Comparison of ENCODE assay signal across 13 mouse cellular contexts in the genomic region with DNA sequence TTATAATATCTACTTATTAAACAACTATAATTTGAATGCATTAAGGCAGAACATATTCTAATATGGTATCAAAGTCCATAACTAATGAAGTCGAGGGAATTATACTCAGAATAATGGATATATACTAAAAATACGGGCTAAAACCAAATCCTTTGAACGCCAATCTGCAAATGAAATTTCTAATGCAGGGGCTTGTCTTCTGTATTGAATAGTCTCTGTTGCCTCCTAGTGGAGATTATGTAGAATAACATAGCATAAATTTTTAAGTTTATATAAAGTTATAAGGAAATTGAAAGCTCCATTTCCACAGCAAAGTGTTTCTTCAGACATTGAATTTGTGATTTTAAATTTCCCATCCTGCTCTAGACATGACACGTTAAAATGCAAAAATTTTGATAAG.
A peak's percentile ranks its signal among the peaks of the same experiment; 100 is the strongest.
DNase-seq lines count a peak whose midpoint lies in the region; ATAC-seq and TF ChIP-seq lines count a peak whose summit lies in the region.
"Had no signal": no experiment of that assay in that cellular context is flagged by ENCODE, and none has a peak within 500 bp of the region (broad histone marks: within the 10 kb centered on the region; RNA-seq: fewer than 3 reads in every experiment).

No protein-coding gene starts in this region.

- intact Hi-C loops in gastrocnemius, adult 2 months (cut with DNase I): no loop called here

- no peaks in the 10 kb centered on the region for H3K4me1 ChIP-seq in lung, embryonic 14.5 days (ENCODE audit: insufficient read depth)
- H3K4me1 ChIP-seq in lung, adult 2 months (ENCODE audit: control insufficient read depth, insufficient read depth, low read length): no peaks in the 10 kb centered on the region
- H3K4me1 ChIP-seq in midbrain, postnatal 0 days (ENCODE audit: insufficient read depth, low read length): no peaks in the 10 kb centered on the region
- H3K4me1 ChIP-seq: hindbrain, embryonic 15.5 days had no signal

- H3K4me2 ChIP-seq in lung, embryonic 14.5 days: no peak overlapping the region
- no peak overlapping the region for H3K4me2 ChIP-seq in midbrain, postnatal 0 days (ENCODE audit: low read depth, low read length, poor library complexity, severe bottlenecking)
- H3K4me2 ChIP-seq: hindbrain, embryonic 15.5 days had no signal

- H3K9me3 ChIP-seq in lung, embryonic 14.5 days (ENCODE audit: low read depth, low read length): no peaks in the 10 kb centered on the region
- no peaks in the 10 kb centered on the region for H3K9me3 ChIP-seq in midbrain, postnatal 0 days (ENCODE audit: low read length)
- H3K9me3 ChIP-seq: hindbrain, embryonic 15.5 days had no signal

- TF ChIP-seq CTCF in gastrocnemius, adult 2 months (IDR thresholded peaks at IDR 0.05): peak; percentile 75
- peak; percentile 65 for TF ChIP-seq CTCF in lung, embryonic 14.5 days (IDR thresholded peaks at IDR 0.05; ENCODE audit: low read depth)
- no peak for TF ChIP-seq CTCF in lung, adult 2 months (IDR thresholded peaks at IDR 0.05; ENCODE audit: insufficient read depth, low read length)
- TF ChIP-seq CTCF in midbrain, postnatal 0 days (IDR thresholded peaks at IDR 0.05): peak; percentile 82

- H3K27ac ChIP-seq in gastrocnemius, adult 2 months: no peak overlapping the region
- no peak overlapping the region for H3K27ac ChIP-seq in lung, embryonic 14.5 days (ENCODE audit: low read depth)
- no peak overlapping the region for H3K27ac ChIP-seq in midbrain, postnatal 0 days (ENCODE audit: low read depth, low read length)
- H3K27ac ChIP-seq: hindbrain, embryonic 15.5 days had no signal

- ATAC-seq in lung, embryonic 14.5 days (ENCODE audit: insufficient read depth): no peak
- ATAC-seq in midbrain, postnatal 0 days (ENCODE audit: low FRiP score): no peak

- 11% methylated on average over 4 of the region's 4 CpGs for WGBS in lung, embryonic 14.5 days
- 12% methylated on average over 4 of the region's 4 CpGs for WGBS in lung, adult 2 months
- 12% methylated on average over 4 of the region's 4 CpGs for WGBS in midbrain, postnatal 0 days

- TF ChIP-seq POLR2A in lung, adult 2 months (IDR thresholded peaks at IDR 0.05; ENCODE audit: borderline replicate concordance, extremely low read depth, low read depth, low read length): no peak

- no peak for DNase-seq in gastrocnemius, adult 2 months
- no peak for DNase-seq in gastrocnemius, postnatal 10 days
- peak; percentile 68 for DNase-seq in lung, embryonic 14.5 days
- no peak for DNase-seq in lung, adult 2 months
- DNase-seq in Muller cell, postnatal 12 days (ENCODE audit: inconsistent ontology term): peak; percentile 28
- DNase-seq in midbrain, postnatal 0 days (ENCODE audit: low spot score): peak; percentile 62
- no peak for DNase-seq in ovary, postnatal 10 days (ENCODE audit: low spot score)
- no peak for DNase-seq in heart, adult 18-20 months
- DNase-seq: adrenal gland, adult 2 months; kidney, postnatal 4 days; lung, postnatal 14 days; right cerebral cortex, postnatal 25 days had no signal

- H3K9ac ChIP-seq in lung, embryonic 14.5 days: no peak overlapping the region
- H3K9ac ChIP-seq in midbrain, postnatal 0 days (replicated peaks; ENCODE audit: low read length, poor library complexity, severe bottlenecking): no peak overlapping the region
- H3K9ac ChIP-seq: hindbrain, embryonic 15.5 days had no signal

- H3K36me3 ChIP-seq in lung, embryonic 14.5 days (ENCODE audit: insufficient read depth): no peaks in the 10 kb centered on the region
- no peaks in the 10 kb centered on the region for H3K36me3 ChIP-seq in midbrain, postnatal 0 days (ENCODE audit: insufficient read depth, low read length)
- H3K36me3 ChIP-seq: hindbrain, embryonic 15.5 days had no signal

- H3K27me3 ChIP-seq in lung, embryonic 14.5 days (ENCODE audit: insufficient read depth, low read length): no peaks in the 10 kb centered on the region
- no peaks in the 10 kb centered on the region for H3K27me3 ChIP-seq in midbrain, postnatal 0 days (ENCODE audit: insufficient read depth, low read length)
- H3K27me3 ChIP-seq: hindbrain, embryonic 15.5 days had no signal

- H3K4me3 ChIP-seq in gastrocnemius, adult 2 months: no peak overlapping the region
- H3K4me3 ChIP-seq in lung, embryonic 14.5 days (ENCODE audit: low read depth, low read length): no peak overlapping the region
- H3K4me3 ChIP-seq in lung, adult 2 months (replicated peaks; ENCODE audit: extremely low read depth, low read depth, low read length): no peak overlapping the region
- no peak overlapping the region for H3K4me3 ChIP-seq in midbrain, postnatal 0 days (ENCODE audit: low read depth, low read length)
- H3K4me3 ChIP-seq: hindbrain, embryonic 15.5 days had no signal

Comparison
In these comparisons a context has a peak if more than half of its experiments do, and no peak if none do; other contexts are left out.
1. DNase-seq: peak in lung, embryonic 14.5 days (single experiment), Muller cell, postnatal 12 days (single experiment) and midbrain, postnatal 0 days (single experiment); none in gastrocnemius, adult 2 months (single experiment), gastrocnemius, postnatal 10 days (single experiment), lung, adult 2 months (single experiment), ovary, postnatal 10 days (single experiment) and heart, adult 18-20 months (0 of 2).